Mouse (Mus musculus) liver, embryonic 16.5 days (tissue): ENCODE data around the gene Atp8b2. TPM values are rescaled to one million over a fixed set of nuclear protein-coding genes. Genes with fewer than 3 reads are reported as not detected.

Experiments used
- ATAC-seq: fragments of 200-750 bp; cut with Nextera tagmentation; 2 replicates; pipeline ENCODE4 v1.8.0; 2017; ENCODE audit warnings: low read depth, mild to moderate bottlenecking, moderate number of reproducible peaks, moderate library complexity
- H3K27ac ChIP-seq: fragments of 300-500 bp; sonication (generic); 2 replicates; pipeline ENCODE4 v1.5.1; 2014; ENCODE audit warnings: mild to moderate bottlenecking, low read length
- H3K27me3 ChIP-seq: fragments of 300-500 bp; sonication (generic); 2 replicates; pipeline ENCODE4 v1.6.1; 2014; ENCODE audit warnings: low read depth, low read length, mixed read lengths; ENCODE audit not compliant: control insufficient read depth, insufficient read depth
- H3K36me3 ChIP-seq: fragments of 300-500 bp; sonication (generic); 2 replicates; pipeline ENCODE4 v1.6.1; 2014; ENCODE audit warnings: mild to moderate bottlenecking; ENCODE audit not compliant: control insufficient read depth, insufficient read depth
- H3K4me1 ChIP-seq: fragments of 300-500 bp; sonication (generic); 2 replicates; pipeline ENCODE4 v1.6.1; 2014; ENCODE audit warnings: low read depth, low read length, mixed read lengths; ENCODE audit not compliant: control insufficient read depth
- H3K4me2 ChIP-seq: fragments of 300-500 bp; sonication (generic); 2 replicates; pipeline ENCODE4 v1.6.1; 2014; ENCODE audit warnings: low read depth, low read length, mixed read lengths
- H3K4me3 ChIP-seq: fragments of 300-500 bp; sonication (generic); 2 replicates; pipeline ENCODE4 v1.5.1; 2014; ENCODE audit warnings: low read depth, mild to moderate bottlenecking, low read length
- H3K9ac ChIP-seq: fragments of 300-500 bp; sonication (generic); 2 replicates; pipeline ENCODE4 v1.6.1; 2014; ENCODE audit warnings: low read depth, low read length
- H3K9me3 ChIP-seq: fragments of 300-500 bp; sonication (generic); replicated peaks from 2 replicates; pipeline ENCODE4 v1.6.1; 2016; ENCODE audit warnings: low read length; ENCODE audit not compliant: control insufficient read depth
- WGBS: fragments of 180-500 bp; shearing (Covaris S2); extraction: QIAGEN DNeasy Blood & Tissue Kit; methylation state at CpG from one replicate; pipeline ENCODE4 v1.1.7; 2014; ENCODE audit not compliant: insufficient replicate concordance; 5-methylcytosine and 5-hydroxymethylcytosine counted together
- polyA plus RNA-seq: library from polyadenylated mRNA; unstranded; fragments of >200 nt; fragmentation: Nextera tagmentation; extraction: Ambion mirVana; gene quantifications from 2 replicates; pipeline ENCODE4 v1.2.1, GENCODE M21; 2015

Atp8b2 gene
- polyA plus RNA-seq, 1 experiment from 2014 or later = 2.0 TPM

DNA sequence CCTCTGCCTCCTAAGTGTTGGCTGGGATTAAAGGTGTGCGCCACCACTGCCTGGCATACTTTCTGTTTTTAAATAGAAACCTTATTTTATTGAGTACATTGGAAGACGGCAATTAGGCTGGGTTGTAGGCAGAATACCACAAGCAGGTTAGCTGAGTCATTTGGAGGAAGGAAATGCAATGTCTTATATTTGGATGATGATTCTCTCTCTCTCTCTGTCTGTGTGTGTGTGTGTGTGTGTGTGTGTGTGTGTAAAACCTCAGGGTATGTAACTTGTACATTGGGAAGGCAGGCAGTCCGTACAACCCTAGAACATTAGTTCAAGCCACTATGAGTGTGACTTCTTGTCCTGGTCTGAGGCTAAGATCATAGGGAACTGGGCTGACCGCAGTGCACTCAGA is 24.5 kb upstream of the Atp8b2 start:
- 45% methylated on average over 4 of the region's 4 CpGs for WGBS
- H3K27ac ChIP-seq = no peak overlapping the region
- no peak overlapping the region for H3K4me3 ChIP-seq
- H3K9ac ChIP-seq = no peak overlapping the region
- no peaks in the 10 kb centered on the region for H3K36me3 ChIP-seq
- no peaks in the 10 kb centered on the region for H3K9me3 ChIP-seq
- H3K4me2 ChIP-seq = no peak overlapping the region
- ATAC-seq = no peak
- H3K27me3 ChIP-seq = no peaks in the 10 kb centered on the region
- no peaks in the 10 kb centered on the region for H3K4me1 ChIP-seq

DNA sequence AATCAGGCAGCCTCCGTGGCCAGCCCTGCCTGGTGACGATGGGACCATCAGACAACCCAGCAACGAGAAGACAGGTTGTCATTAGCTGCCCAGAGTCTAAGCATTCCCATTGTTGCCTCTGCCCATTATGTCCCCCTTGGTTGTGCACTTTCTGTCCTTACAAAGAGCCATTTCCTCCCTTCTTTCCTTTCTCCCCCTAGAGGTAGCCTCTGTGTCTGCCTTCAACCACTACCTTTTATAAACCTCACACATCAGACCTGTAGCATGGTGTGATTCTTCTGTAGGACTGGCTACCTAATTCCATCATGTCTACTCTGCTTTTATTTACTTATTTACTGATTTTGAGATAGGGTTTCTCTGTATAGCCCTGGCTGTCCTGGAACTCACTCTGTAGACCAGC is 23.9 kb upstream of the Atp8b2 start:
- Histone ChIP-seq H3K36me3 (no peaks in the 10 kb centered on the region), H3K4me2 (no peak overlapping the region), H3K27ac (no peak overlapping the region), H3K9me3 (no peaks in the 10 kb centered on the region), H3K27me3 (no peaks in the 10 kb centered on the region), H3K4me3 (no peak overlapping the region), H3K9ac (no peak overlapping the region), H3K4me1 (no peaks in the 10 kb centered on the region)
- WGBS = 29% methylated on average over 3 of the region's 3 CpGs
- ATAC-seq = no peak

DNA sequence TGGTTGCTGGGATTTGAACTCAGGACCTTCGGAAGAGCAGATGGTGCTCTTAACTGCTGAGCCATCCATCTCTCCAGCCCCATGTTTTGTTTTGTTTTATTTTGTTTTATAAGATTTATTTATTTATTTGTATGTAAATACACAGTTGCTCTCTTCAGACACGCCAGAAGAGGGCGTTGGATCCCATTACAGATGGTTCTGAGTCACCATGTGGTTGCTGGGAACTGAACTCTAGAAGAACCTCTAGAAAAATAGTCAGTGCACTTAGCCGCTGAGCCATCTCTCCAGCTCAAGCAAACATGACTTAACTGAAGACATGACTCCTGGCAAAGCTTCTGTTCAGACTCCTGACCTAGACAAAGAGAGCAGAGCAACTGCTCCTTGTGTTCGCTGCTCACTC is 19.1 kb upstream of the Atp8b2 start:
- H3K9ac ChIP-seq = no peak overlapping the region
- H3K27me3 ChIP-seq = no peaks in the 10 kb centered on the region
- H3K27ac ChIP-seq = no peak overlapping the region
- H3K4me1 ChIP-seq = no peaks in the 10 kb centered on the region
- H3K36me3 ChIP-seq = no peaks in the 10 kb centered on the region
- H3K9me3 ChIP-seq = no peaks in the 10 kb centered on the region
- H3K4me2 ChIP-seq = no peak overlapping the region
- WGBS = 55% methylated on average over 5 of the region's 5 CpGs
- ATAC-seq = no peak
- H3K4me3 ChIP-seq = no peak overlapping the region

DNA sequence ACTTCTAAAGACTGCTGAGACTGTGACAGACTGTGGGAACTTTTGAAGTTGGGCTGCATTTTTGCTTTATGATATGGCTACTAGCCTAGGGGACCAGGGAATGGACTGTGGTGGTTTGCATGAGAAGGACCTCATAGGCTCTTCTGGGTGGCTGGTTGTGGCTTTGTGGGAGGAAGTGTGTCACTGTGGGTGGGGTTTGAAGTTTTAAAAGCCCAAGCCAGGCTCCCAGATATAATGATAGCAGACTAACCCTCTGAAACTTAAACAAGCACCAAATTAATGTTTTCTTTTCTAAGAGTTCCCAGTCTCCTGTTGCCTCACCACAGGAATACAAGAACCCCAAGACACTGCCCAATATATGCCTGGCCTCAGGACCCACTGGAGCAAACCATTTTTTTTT is 13.6 kb upstream of the Atp8b2 start:
- ATAC-seq = no peak
- no peaks in the 10 kb centered on the region for H3K9me3 ChIP-seq
- H3K4me1 ChIP-seq = no peaks in the 10 kb centered on the region
- no peak overlapping the region for H3K4me2 ChIP-seq
- H3K27ac ChIP-seq = no peak overlapping the region
- H3K36me3 ChIP-seq = no peaks in the 10 kb centered on the region
- no peak overlapping the region for H3K4me3 ChIP-seq
- H3K27me3 ChIP-seq = no peaks in the 10 kb centered on the region
- no peak overlapping the region for H3K9ac ChIP-seq

DNA sequence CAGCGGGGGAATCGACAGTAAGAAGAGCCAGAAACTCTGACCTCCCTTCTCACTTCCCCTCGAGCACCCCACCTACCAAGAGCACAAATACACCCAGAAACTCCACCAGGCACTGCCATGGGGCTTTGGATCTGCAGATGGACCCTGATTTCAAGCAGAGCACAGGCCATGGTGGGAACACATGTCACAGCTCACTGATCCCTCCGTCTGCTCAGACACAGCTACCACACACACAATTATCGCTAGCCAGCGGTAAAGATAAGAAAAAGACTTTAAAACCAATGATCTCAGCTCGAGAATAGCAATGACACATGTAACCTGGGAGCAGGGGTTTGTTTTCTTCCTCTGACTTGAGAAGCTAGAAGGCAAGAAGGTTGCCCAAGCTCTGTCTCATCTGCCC is 5.2 kb upstream of the Atp8b2 start:
- no peaks in the 10 kb centered on the region; the same call in 1 of the 2 replicates for H3K4me1 ChIP-seq
- no peak overlapping the region for H3K4me2 ChIP-seq
- no peaks in the 10 kb centered on the region for H3K36me3 ChIP-seq
- no peak overlapping the region for H3K4me3 ChIP-seq
- WGBS = 21% methylated on average over 7 of the region's 7 CpGs
- no peak for ATAC-seq
- no peak overlapping the region for H3K9ac ChIP-seq
- peaks cover 8% of the 10 kb centered on the region for H3K27me3 ChIP-seq
- no peaks in the 10 kb centered on the region for H3K9me3 ChIP-seq
- no peak overlapping the region for H3K27ac ChIP-seq

DNA sequence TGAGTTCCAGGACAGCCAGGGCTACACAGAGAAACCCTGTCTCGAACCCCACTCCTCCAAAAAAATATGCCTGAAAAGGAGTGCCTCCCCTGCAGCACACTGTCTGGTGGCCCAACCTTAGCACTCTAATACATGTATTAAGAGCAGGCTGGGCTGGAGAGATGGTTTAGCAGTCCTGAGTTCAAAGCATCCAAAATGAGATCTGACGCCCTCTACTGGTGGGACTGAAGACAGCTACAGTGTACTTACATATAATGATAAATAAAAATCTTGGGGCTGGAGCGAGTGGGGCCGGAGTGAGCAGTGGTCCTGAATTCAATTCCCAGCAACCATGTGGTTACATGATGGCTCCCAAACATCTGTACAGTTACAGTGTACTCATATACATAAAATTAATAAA is 3.6 kb upstream of the Atp8b2 start:
- Histone ChIP-seq H3K36me3 (no peaks in the 10 kb centered on the region), H3K4me1 (no peaks in the 10 kb centered on the region; the same call in 1 of the 2 replicates), H3K9ac (no peak overlapping the region), H3K27me3 (peaks cover 24% of the 10 kb centered on the region), H3K4me2 (no peak overlapping the region), H3K4me3 (no peak overlapping the region), H3K9me3 (no peaks in the 10 kb centered on the region), H3K27ac (no peak overlapping the region)
- WGBS = 49% methylated on average over 4 of the region's 4 CpGs
- ATAC-seq = no peak

DNA sequence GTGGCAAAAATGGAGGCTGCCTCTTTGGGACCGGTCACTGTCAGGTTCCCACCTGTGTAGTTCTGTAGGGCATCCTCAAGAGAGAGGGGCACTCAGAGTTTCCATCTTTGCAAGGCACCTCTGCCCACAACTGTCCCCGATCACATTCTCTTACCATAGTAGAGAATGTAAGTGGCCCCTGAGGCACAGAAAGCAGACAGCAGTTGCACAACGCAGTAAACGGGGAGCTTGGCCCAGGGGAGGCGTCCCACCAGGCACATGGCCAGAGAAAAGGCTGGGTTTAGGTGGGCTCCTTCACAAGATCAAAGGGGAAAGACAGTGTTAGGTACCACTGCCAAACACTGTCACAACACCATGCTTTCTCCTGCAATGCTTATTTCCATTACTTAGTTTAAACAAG is 2.7 kb upstream of the Atp8b2 start:
- 71% methylated on average over 5 of the region's 5 CpGs for WGBS
- ATAC-seq = no peak

DNA sequence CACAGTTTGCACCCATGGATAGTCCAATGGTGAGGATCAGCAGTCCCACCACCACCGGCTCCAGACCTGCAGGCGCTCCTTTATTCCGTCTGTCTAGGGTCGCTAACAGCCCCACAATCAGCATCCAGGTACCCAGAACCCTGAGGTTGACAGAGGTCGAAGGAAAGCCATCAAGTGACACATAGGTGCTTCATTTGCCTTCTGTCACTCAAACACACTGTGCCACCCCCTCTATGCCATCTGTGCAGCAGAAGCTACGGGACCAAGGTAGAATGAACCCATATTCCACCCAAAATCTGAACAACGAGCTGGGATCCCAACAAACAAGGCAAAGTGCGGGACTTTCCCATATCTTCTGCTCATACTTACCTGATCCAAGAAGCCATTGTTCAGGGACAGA is 2.2 kb upstream of the Atp8b2 start:
- H3K27ac ChIP-seq = no peak overlapping the region
- no peak for ATAC-seq
- no peak overlapping the region for H3K4me2 ChIP-seq
- H3K9ac ChIP-seq = no peak overlapping the region
- no peaks in the 10 kb centered on the region for H3K9me3 ChIP-seq
- H3K36me3 ChIP-seq = no peaks in the 10 kb centered on the region
- 70% methylated on average over 8 of the region's 8 CpGs for WGBS
- H3K4me1 ChIP-seq = no peaks in the 10 kb centered on the region; the same call in 1 of the 2 replicates
- H3K4me3 ChIP-seq = no peak overlapping the region
- H3K27me3 ChIP-seq = peaks cover 38% of the 10 kb centered on the region

More for the DNA sequence above, 2.7 kb upstream of the Atp8b2 start:
- H3K27me3 ChIP-seq = peaks cover 34% of the 10 kb centered on the region
- H3K9ac ChIP-seq = no peak overlapping the region
- H3K4me2 ChIP-seq = no peak overlapping the region
- no peak overlapping the region for H3K27ac ChIP-seq
- no peaks in the 10 kb centered on the region for H3K9me3 ChIP-seq
- no peaks in the 10 kb centered on the region; the same call in 1 of the 2 replicates for H3K4me1 ChIP-seq
- no peak overlapping the region for H3K4me3 ChIP-seq
- H3K36me3 ChIP-seq = no peaks in the 10 kb centered on the region

DNA sequence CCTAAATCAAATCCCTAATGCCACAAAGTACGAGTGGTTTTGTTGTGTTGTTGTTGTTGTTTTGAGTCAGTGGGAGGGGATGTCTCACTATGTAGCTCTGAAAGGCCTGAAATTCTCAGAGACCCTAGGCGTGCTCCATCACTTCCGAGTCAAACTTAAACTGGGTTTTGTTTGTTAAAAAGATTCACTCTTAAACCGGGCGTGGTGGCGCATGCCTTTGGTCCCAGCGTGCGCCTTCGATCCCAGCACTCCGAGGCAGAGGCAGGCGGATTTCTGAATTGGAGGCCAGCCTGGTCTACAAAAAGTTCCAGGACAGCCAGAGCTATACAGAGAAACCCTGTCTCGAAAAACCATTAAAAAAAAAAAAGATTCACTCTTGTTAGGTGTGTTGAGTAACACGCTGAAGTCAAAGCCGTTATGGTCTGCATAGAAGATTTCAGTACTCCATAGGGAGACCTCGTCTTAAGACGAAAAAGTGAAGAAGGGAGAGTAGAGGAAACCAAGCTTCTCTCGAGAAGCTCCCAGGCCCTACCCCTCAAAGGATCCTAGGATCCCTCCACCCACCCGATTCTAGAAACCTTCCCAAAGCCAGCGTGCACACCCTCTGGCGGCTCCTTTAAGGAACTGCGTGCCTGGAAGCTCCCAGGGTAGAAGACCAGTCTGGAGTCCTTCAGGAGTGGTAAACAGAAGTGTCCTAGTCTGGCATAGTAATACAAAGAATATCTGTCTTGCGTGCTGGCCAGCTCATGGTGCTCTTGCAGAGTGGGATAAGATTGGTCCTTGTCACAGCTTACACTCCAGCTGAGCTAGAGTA is 825 bp upstream of the Atp8b2 start:
- WGBS = 24% methylated on average over 22 of the region's 22 CpGs
- no peaks in the 10 kb centered on the region for H3K9me3 ChIP-seq
- peak overlapping the region; percentile 55 for H3K9ac ChIP-seq
- H3K4me2 ChIP-seq = peak overlapping the region; percentile 67
- peaks cover 47% of the 10 kb centered on the region for H3K27me3 ChIP-seq
- H3K4me1 ChIP-seq = peaks cover 4% of the 10 kb centered on the region
- ATAC-seq = no peak
- H3K27ac ChIP-seq = no peak overlapping the region
- peak overlapping the region; percentile 64 for H3K4me3 ChIP-seq
- no peaks in the 10 kb centered on the region for H3K36me3 ChIP-seq
